Mouse (Mus musculus): ENCODE measurements around the gene Mansc1. TPM values are rescaled to one million over a fixed set of nuclear protein-coding genes. Genes with fewer than 3 reads are reported as not detected.

Gene Mansc1
- polyA plus RNA-seq (2012; rRNA removed) = 0.48 and 0.71 TPM in 2 replicates

DNA sequence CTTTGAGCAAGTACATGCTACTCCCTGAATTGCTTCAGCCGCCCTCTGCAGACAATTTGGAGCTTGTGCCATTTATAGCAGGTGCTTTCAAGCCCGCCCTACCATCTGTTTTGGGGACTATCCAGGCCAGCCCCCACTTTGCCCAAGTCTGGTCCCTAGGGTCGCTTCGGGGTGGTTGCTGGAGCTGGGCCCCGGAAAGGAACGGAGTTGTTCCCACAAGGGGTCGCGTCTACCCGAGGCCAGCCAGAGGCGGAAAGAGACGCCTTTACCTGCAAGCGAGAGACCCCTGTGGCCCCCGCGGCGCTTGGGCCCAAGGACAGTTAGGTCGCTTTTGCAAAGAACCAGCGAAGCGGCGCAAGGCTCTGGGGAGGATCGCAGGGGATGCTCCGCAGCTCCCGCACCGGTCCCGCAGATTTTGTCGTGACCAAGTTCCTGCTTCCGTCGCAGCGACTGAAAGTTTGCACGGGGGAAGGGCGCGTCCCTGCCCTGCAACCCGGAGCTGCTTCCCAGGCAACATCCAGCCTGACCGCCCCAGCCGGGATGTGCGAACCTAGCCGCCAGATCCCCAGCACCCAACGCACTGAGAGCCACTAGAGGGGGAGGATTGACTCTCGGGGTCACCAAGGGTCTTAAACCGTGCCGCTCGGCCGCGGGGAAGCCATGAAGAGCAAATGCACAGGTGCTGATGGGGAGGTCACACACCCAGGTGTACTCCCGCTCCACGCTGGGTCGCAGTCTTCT is at the start of gene Mansc1:
Mansc1 (minus strand) TSS at position 542 of the 741 bp plus-strand sequence.

DNA sequence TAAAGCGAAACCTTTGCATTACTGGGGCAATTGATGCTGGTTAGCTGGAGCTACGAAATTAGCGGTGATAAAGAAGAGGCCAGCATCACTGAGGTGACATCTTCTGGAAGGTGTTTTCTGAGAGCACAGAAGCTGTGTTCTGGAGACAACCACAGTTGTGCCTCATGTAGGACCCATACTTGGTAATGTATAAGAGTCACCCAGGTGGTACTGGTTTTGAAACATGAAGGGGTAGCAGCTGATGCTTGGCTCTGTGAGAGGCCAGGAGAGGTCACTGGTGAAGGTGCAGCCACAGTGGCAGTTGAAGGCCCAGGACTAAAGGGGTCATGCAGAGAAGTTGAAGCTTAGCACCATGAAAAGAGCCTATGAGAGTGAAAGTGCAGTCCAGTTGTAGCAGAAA is 6.9 kb upstream of the Mansc1 start, which contains the start of gene Borcs5:
Borcs5 (plus strand) TSS at position 301 of the 400 bp plus-strand sequence.

DNA sequence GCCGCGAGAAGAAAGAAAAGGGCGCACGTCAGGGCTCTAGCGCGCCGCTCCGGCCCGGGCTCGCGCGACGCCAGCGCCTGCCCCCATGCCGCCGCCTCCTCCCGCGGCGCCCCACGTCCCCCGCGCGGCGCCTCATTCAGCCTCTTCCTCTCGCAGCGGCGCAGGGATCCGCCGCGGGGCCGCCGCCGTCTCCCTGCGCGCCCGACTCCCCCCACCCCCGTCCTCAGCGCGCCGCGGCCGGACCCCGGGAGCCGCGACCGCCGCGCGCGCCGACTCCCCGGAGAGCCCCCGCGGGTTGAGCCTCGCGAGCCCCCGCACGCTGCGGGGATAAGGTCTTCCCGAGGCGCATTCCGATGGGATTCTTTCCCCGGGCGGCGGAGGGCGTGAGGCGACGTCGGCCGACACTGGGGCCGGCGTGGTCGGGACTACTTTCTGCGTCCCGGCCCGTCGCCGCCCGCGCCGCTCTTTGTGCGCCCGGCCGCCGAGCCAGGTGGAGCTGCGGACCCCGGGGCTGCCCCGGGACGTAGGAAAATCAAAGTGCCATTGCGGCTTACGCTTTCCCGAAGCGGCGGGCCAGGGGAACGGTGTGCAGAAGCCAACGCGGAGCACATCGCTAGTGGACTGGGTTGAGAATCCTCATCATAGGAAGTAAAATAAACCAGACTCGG is 65.3 kb downstream of the Mansc1 start, which contains the start of gene Lrp6:
Lrp6 (minus strand) TSS at position 148 of the 668 bp plus-strand sequence.

Other genes starting within 250 kb of the Mansc1 start
- 0.01 and 0.02 TPM in 2 replicates for gene Bcl2l14, start 236.2 kb downstream of the Mansc1 start, polyA plus RNA-seq (2012; rRNA removed)
- gene Lrp6, start 65.5 kb downstream of the Mansc1 start, polyA plus RNA-seq (2012; rRNA removed) = 5.8 and 6.7 TPM in 2 replicates
- 4.6 and 5.5 TPM in 2 replicates for gene Borcs5, start 7.0 kb upstream of the Mansc1 start, polyA plus RNA-seq (2012; rRNA removed)
- gene Dusp16, start 160.1 kb upstream of the Mansc1 start, polyA plus RNA-seq (2012; rRNA removed) = 4.1 and 4.4 TPM in 2 replicates
- 3.3 TPM in 2 replicates for gene Crebl2, start 197.7 kb upstream of the Mansc1 start, polyA plus RNA-seq (2012; rRNA removed)